Mouse (Mus musculus): ENCODE results near the gene Med6. TPM values are rescaled to one million over a fixed set of nuclear protein-coding genes. Genes with fewer than 3 reads are reported as not detected.

Med6 gene
- 76.0 and 76.1 TPM in 2 replicates for total RNA-seq (2017)

GRCm38 (mm10) chr12:81594902-81595671, at the start of gene Med6:
Gene Med6, minus strand, starts transcription at chr12:81595008.
- peak; percentile 98 for ATAC-seq (replicated peaks; ENCODE audit: low read depth, poor library complexity, severe bottlenecking)

- ATAC-seq (replicated peaks; ENCODE audit: low read depth, poor library complexity, severe bottlenecking) = no peak
Measured at GRCm38 (mm10) chr12:81642361-81643082, 47.7 kb upstream of the Med6 start.

- no peak for ATAC-seq (replicated peaks; ENCODE audit: low read depth, poor library complexity, severe bottlenecking)
Measured at GRCm38 (mm10) chr12:81640656-81641055, 45.8 kb upstream of the Med6 start.

- no peak for ATAC-seq (replicated peaks; ENCODE audit: low read depth, poor library complexity, severe bottlenecking)
Measured at GRCm38 (mm10) chr12:81633246-81633645, 38.4 kb upstream of the Med6 start.

GRCm38 (mm10) chr12:81631661-81632401, 37.0 kb upstream of the Med6 start:
- ATAC-seq (replicated peaks; ENCODE audit: low read depth, poor library complexity, severe bottlenecking) = no peak

- ATAC-seq (replicated peaks; ENCODE audit: low read depth, poor library complexity, severe bottlenecking) = 0 out of 2 replicates have a peak, but pooled peaks have one; percentile 15
Measured at GRCm38 (mm10) chr12:81630915-81631660, 36.3 kb upstream of the Med6 start, which contains the start of gene Ttc9. Gene Ttc9, plus strand, starts transcription at chr12:81631249.

GRCm38 (mm10) chr12:81630520-81630914, 35.7 kb upstream of the Med6 start:
- no peak for ATAC-seq (replicated peaks; ENCODE audit: low read depth, poor library complexity, severe bottlenecking)

- no peak for ATAC-seq (replicated peaks; ENCODE audit: low read depth, poor library complexity, severe bottlenecking)
Measured at GRCm38 (mm10) chr12:81628091-81628490, 33.3 kb upstream of the Med6 start.

- ATAC-seq (replicated peaks; ENCODE audit: low read depth, poor library complexity, severe bottlenecking) = no peak
Measured at GRCm38 (mm10) chr12:81627426-81627825, 32.6 kb upstream of the Med6 start.

- no peak for ATAC-seq (replicated peaks; ENCODE audit: low read depth, poor library complexity, severe bottlenecking)
Measured at GRCm38 (mm10) chr12:81626226-81626861, 31.5 kb upstream of the Med6 start.

GRCm38 (mm10) chr12:81623377-81623776, 28.6 kb upstream of the Med6 start:
- no peak for ATAC-seq (replicated peaks; ENCODE audit: low read depth, poor library complexity, severe bottlenecking)

- ATAC-seq (replicated peaks; ENCODE audit: low read depth, poor library complexity, severe bottlenecking) = peak; percentile 83
Measured at GRCm38 (mm10) chr12:81619302-81619701, 24.5 kb upstream of the Med6 start.

- peak; percentile 58; the same call in 1 of the 2 replicates for ATAC-seq (replicated peaks; ENCODE audit: low read depth, poor library complexity, severe bottlenecking)
Measured at GRCm38 (mm10) chr12:81616980-81617379, 22.2 kb upstream of the Med6 start.

GRCm38 (mm10) chr12:81615807-81616206, 21.0 kb upstream of the Med6 start:
- ATAC-seq (replicated peaks; ENCODE audit: low read depth, poor library complexity, severe bottlenecking) = no peak

- no peak for ATAC-seq (replicated peaks; ENCODE audit: low read depth, poor library complexity, severe bottlenecking)
Measured at GRCm38 (mm10) chr12:81609445-81609844, 14.6 kb upstream of the Med6 start.

GRCm38 (mm10) chr12:81604995-81605784, 10.4 kb upstream of the Med6 start:
- ATAC-seq (replicated peaks; ENCODE audit: low read depth, poor library complexity, severe bottlenecking) = no peak

- ATAC-seq (replicated peaks; ENCODE audit: low read depth, poor library complexity, severe bottlenecking) = no peak
Measured at GRCm38 (mm10) chr12:81596547-81597262, 1.9 kb upstream of the Med6 start.

- no peak for ATAC-seq (replicated peaks; ENCODE audit: low read depth, poor library complexity, severe bottlenecking)
Measured at GRCm38 (mm10) chr12:81568374-81568773, 26.4 kb downstream of the Med6 start, which contains the start of gene Adam21. Gene Adam21, minus strand, starts transcription at chr12:81568474.

Data from common myeloid progenitor, adult 5-6 weeks (primary cell).